Mouse (Mus musculus) CH12.LX (cell line): ENCODE results near the gene Msh5.

Source experiments
- CTCF ChIP-seq, 2 experiments: IDR thresholded peaks in 1 of 2; conservative IDR thresholded peaks in 1 of 2; 2 replicates each; pipeline ENCODE4 v1.5.1; 2011 to 2012; ENCODE audit warnings: low read depth in 2 of 2, low read length in 2 of 2, improper control_type of control experiment in 1 of 2, inconsistent platforms in 1 of 2, mild to moderate bottlenecking in 1 of 2, moderate library complexity in 1 of 2
- E2F4 ChIP-seq: IDR thresholded peaks from 2 replicates; pipeline ENCODE4 v1.6.1; 2011; ENCODE audit warnings: low read depth, low read length, improper control_type of control experiment; ENCODE audit not compliant: insufficient replicate concordance
- ELF1 ChIP-seq: IDR thresholded peaks from 2 replicates; pipeline ENCODE4 v1.6.1; 2014; ENCODE audit warnings: low read depth, mild to moderate bottlenecking, inconsistent platforms, low read length, improper control_type of control experiment
- EP300 ChIP-seq: IDR thresholded peaks from 2 replicates; pipeline ENCODE4 v1.6.1; 2011; ENCODE audit warnings: low read length, improper control_type of control experiment
- JUND ChIP-seq: conservative IDR thresholded peaks from 2 replicates; pipeline ENCODE4 v1.6.1; 2011; ENCODE audit warnings: low read depth, low read length, improper control_type of control experiment
- MAFK ChIP-seq: IDR thresholded peaks from 2 replicates; pipeline ENCODE4 v1.6.1; 2011; ENCODE audit warnings: low read length, improper control_type of control experiment; ENCODE audit not compliant: insufficient replicate concordance
- POLR2A ChIP-seq: IDR thresholded peaks from 2 replicates; pipeline ENCODE4 v1.6.1; 2011; ENCODE audit warnings: low read depth, mild to moderate bottlenecking, improper control_type of control experiment, low read length
- POLR2AphosphoS2 ChIP-seq: IDR thresholded peaks from 2 replicates; pipeline ENCODE4 v1.6.1; 2011; ENCODE audit warnings: low read depth, low read length, improper control_type of control experiment
- SMC3 ChIP-seq: IDR thresholded peaks from 2 replicates; pipeline ENCODE4 v1.6.1; 2011; ENCODE audit warnings: low read depth, low read length, improper control_type of control experiment
- TCF12 ChIP-seq: IDR thresholded peaks from 2 replicates; pipeline ENCODE4 v1.6.1; 2014; ENCODE audit warnings: low read depth, mild to moderate bottlenecking, inconsistent platforms, low read length, improper control_type of control experiment
- USF1 ChIP-seq: IDR thresholded peaks from 2 replicates; pipeline ENCODE4 v1.6.1; 2014; ENCODE audit warnings: low read depth, mild to moderate bottlenecking, inconsistent platforms, low read length, improper control_type of control experiment
- ZC3H11A ChIP-seq: IDR thresholded peaks from 2 replicates; pipeline ENCODE4 v1.6.1; 2012; ENCODE audit warnings: low read depth, mild to moderate bottlenecking, inconsistent platforms, low read length, improper control_type of control experiment
- ZMIZ1 ChIP-seq: IDR thresholded peaks from 2 replicates; pipeline ENCODE4 v1.6.1; 2012; ENCODE audit warnings: low read depth, mild to moderate bottlenecking, inconsistent platforms, low read length, improper control_type of control experiment
- ZNF384 ChIP-seq: IDR thresholded peaks from 2 replicates; pipeline ENCODE4 v1.6.1; 2012; ENCODE audit warnings: low read depth, low read length, improper control_type of control experiment, inconsistent platforms

DNA sequence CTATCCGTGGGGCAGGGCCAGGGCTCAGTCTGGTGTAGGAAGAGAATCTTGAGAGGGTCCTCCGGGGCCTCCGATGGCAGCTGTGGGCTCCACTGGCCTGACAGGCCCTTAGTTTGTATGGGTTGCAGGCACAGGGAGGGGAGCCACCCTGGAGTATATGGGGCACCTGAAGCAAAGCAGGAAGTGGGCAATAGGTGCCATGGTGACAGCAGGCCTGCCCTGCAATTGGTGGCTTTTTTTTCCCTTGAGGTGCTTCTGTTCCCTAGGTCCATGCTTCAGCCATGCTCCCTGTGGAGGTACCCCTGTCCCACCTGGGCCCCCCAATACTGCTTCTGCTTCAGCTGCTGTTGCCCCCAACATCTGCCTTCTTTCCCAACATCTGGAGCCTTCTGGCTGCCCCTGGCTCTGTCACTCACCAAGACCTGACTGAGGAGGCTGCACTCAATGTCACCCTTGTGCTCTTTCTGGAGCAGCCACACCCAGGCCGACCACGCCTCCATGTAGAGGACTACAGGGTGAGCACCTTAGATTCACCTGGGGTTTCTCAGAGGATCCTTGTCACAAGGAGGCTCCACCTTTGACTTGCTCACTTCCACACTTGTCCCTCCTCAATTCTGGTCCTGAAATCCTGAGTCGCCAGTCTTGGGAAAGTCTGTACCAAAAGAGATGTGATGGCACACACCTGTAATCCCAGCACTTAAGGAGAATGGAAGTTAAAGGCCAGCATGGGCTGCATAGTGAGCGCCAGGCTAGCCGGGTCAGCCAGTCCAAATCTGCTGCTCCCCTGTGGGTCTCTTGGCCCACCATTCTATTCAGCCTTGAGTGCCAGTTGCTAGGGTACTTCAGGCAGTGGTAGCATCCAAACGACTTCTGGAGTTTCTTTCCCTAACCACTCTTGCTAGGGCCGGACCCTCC lies 29.5 kb downstream of the Msh5 start:
- no peak for TF ChIP-seq CTCF (conservative IDR thresholded peaks at IDR 0.05 in 1 of 2, IDR thresholded peaks at IDR 0.05 in 1 of 2; ENCODE audit: low read depth in 2 of 2, low read length in 2 of 2)
- TF ChIP-seq ZC3H11A, result no peak
- no peak for TF ChIP-seq POLR2A
- no peak for TF ChIP-seq ELF1
- no peak for TF ChIP-seq USF1
- no peak for TF ChIP-seq EP300
- no peak for TF ChIP-seq JUND
- no peak for TF ChIP-seq TCF12
- no peak for TF ChIP-seq ZNF384
- TF ChIP-seq E2F4, result no peak
- TF ChIP-seq SMC3, result no peak
- TF ChIP-seq MAFK, result no peak
- no peak for TF ChIP-seq ZMIZ1
- no peak for TF ChIP-seq POLR2AphosphoS2
